Mouse (Mus musculus): ENCODE data around the gene Rasgrp4. TPM values are rescaled to one million over a fixed set of nuclear protein-coding genes. Genes with fewer than 3 reads are reported as not detected.
A peak's percentile ranks its signal among the peaks of the same experiment; 100 is the strongest.

Rasgrp4 gene
- polyA plus RNA-seq, 1 experiment from 2014 or later: 0.71 TPM

DNA sequence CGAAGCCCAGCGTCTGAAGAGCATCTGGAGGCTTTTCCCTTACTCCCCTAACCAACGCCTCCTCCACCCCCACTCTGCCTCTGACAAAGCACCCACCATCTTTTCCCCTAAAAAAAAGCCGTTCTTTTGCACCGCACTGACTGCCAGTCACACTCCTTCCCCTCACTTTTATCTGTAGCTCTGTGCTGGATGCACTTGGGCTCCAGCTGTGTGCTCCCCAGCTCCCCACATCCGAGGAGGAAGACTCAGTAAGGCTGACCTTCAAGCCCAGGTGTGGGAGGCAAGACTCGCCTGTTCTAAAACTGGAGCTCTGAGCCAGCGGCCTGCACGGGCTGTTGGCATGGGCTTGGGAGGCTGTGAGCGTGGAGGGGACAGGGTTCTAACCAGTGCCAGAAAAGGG lies 16.8 kb downstream of the Rasgrp4 start:
- ATAC-seq (ENCODE audit: low FRiP score, low read depth): no peak
- WGBS: 69% methylated on average over 10 of the region's 10 CpGs
- H3K9ac ChIP-seq (replicated peaks): no peak overlapping the region
- H3K27ac ChIP-seq (replicated peaks): no peak overlapping the region
- H3K4me3 ChIP-seq: no peak overlapping the region
- no peak overlapping the region for H3K4me2 ChIP-seq (replicated peaks)
- H3K27me3 ChIP-seq: no peaks in the 10 kb centered on the region; the same call in 1 of the 2 replicates
- H3K4me1 ChIP-seq: peaks cover 5% of the 10 kb centered on the region; the same call in 1 of the 2 replicates
- no peaks in the 10 kb centered on the region for H3K9me3 ChIP-seq
- no peaks in the 10 kb centered on the region for H3K36me3 ChIP-seq

DNA sequence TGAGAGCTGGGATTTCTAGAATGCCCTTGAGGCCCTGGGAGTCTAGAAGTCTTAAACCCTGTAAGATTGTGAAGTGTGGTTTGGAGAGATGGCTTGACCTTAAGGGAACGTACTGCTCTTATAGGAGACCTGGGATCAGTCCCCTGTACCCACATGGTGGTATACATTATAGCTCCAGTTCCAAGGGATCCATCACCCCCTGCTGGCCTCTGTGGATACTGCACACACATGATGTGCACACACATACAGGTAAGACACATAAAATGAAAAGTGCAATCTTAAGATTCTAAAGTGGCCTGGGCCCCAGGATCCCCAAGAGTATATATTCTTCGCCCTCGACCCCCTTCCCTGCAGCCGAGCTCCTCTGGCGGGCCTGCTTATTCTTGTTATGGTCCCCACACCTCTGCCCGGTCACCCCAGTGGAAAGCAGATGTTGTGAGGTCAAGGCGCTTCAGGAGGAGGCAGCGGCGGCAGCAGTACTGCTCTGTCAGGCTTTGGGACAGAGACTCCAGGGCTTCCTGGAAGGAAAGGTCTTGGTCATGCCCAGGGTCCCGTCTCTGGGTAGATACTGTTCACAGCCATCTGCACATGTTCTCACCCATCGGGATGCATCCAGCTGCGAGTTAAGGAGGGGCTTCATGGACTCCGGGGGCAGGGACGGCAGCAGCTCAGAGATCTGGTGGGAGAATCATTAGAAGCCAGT lies 19.5 kb downstream of the Rasgrp4 start:
- Histone ChIP-seq H3K9me3 (no peaks in the 10 kb centered on the region), H3K9ac (replicated peaks) (no peak overlapping the region), H3K36me3 (no peaks in the 10 kb centered on the region), H3K27ac (replicated peaks) (no peak overlapping the region), H3K4me2 (replicated peaks) (no peak overlapping the region), H3K4me3 (no peak overlapping the region), H3K4me1 (peaks cover 9% of the 10 kb centered on the region; the same call in 1 of the 2 replicates), H3K27me3 (peaks cover 16% of the 10 kb centered on the region)
- 94% methylated on average over 14 of the region's 14 CpGs for WGBS
- ATAC-seq (ENCODE audit: low FRiP score, low read depth): no peak

GRCm38 (mm10) chr7:29155196-29155837 lies 20.7 kb downstream of the Rasgrp4 start:
- WGBS: 6% methylated on average over 37 of the region's 37 CpGs
- Histone ChIP-seq H3K36me3 (no peaks in the 10 kb centered on the region), H3K4me2 (replicated peaks) (peak overlapping the region; percentile 91), H3K9me3 (no peaks in the 10 kb centered on the region), H3K4me3 (peak overlapping the region; percentile 79), H3K4me1 (peaks cover 9% of the 10 kb centered on the region; the same call in 1 of the 2 replicates), H3K9ac (replicated peaks) (peak overlapping the region; percentile 79), H3K27ac (replicated peaks) (peak overlapping the region; percentile 92), H3K27me3 (peaks cover 26% of the 10 kb centered on the region)
- ATAC-seq (ENCODE audit: low FRiP score, low read depth): peak; percentile 89

DNA sequence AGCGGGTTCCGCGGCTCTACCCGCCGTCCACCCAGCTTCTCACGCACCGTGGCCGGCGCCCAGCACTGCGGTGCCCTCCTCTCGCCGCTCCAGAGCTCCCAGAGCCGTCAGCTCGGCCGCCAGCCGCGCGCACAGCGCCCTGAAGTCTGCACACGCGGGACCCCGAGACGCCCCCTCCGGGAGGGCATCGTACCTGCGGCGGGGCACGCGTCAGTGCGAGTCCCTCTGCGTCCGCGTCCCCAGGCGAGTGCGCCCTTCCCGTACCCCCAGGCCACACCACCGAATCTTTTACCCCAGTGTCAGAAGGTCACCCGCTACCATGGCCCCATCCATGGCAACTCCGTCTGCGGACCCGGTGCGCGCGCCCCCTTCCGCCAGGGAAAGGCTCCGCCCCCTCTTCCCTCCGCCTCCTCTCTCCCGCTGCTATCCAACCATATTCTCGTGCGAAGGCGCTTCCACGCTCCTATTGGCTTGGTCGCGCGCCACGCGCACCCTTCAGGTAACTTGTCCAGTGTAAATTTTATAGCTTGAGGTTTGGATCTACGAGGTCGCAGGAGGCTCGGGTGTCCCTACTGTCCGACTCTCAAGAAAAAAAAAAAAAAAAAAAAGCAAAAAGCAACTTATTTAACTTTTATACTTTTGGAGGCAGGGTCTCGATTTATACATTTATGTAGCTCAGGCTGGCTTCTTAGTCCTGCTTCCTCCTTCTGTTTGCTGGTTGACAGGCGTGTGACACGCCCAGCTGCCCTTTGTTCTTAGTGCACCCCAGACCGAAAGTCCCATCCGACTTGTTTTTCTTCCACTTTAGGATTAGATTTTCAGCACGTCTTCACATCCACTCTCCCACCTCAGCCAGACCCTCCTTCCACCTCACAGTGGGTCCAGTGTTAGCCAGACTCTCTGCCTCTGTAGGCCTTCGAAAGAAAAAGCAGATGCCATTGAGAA lies 21.5 kb downstream of the Rasgrp4 start, which contains the start of gene Fam98c:
TSS of gene Fam98c (minus strand) at position 397 of the 945 bp plus-strand sequence.
- peaks cover 30% of the 10 kb centered on the region for H3K27me3 ChIP-seq
- peak; percentile 80 for ATAC-seq (ENCODE audit: low FRiP score, low read depth)
- peak within 1 kb of the TSS; percentile 91 for H3K4me2 ChIP-seq (replicated peaks)
- peak within 1 kb of the TSS; percentile 79 for H3K9ac ChIP-seq (replicated peaks)
- H3K27ac ChIP-seq (replicated peaks): peak within 1 kb of the TSS; percentile 92
- WGBS: 4% methylated on average over 68 of the region's 68 CpGs
- H3K4me3 ChIP-seq: peak within 1 kb of the TSS; percentile 79
- H3K4me1 ChIP-seq: peaks cover 9% of the 10 kb centered on the region; the same call in 1 of the 2 replicates
- H3K9me3 ChIP-seq: no peaks in the 10 kb centered on the region
- H3K36me3 ChIP-seq: 0 out of 2 replicates have a peak, but pooled peaks cover under 1% of the 10 kb centered on the region

GRCm38 (mm10) chr7:29158264-29158663 lies 23.6 kb downstream of the Rasgrp4 start:
- 2% methylated on average over 5 of the region's 5 CpGs for WGBS
- ATAC-seq (ENCODE audit: low FRiP score, low read depth): no peak
- Histone ChIP-seq H3K27ac (replicated peaks) (no peak overlapping the region), H3K36me3 (peaks cover 12% of the 10 kb centered on the region), H3K4me2 (replicated peaks) (no peak overlapping the region), H3K9me3 (no peaks in the 10 kb centered on the region), H3K4me3 (no peak overlapping the region), H3K4me1 (peaks cover 13% of the 10 kb centered on the region; the same call in 1 of the 2 replicates), H3K27me3 (peaks cover 37% of the 10 kb centered on the region), H3K9ac (replicated peaks) (no peak overlapping the region)

DNA sequence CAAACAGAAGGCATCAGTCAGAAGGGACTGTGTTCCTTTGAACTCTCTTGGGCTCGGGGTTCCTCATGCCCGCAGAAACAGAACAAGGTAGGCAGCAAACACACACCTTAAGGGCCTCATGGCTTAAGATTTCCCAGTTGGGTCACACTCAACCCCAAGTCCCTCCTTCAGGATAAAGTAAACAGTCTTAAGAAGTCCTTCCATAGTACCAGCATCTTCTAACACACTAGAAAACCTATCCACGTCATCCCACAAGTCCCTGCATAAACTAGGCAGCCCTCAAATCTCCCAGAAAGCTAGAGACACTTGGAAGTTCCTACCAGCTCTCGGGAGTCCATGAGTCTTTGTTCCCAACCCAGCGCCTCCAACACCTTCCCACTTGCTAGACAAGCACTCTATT lies 27.6 kb downstream of the Rasgrp4 start:
- ATAC-seq (ENCODE audit: low FRiP score, low read depth): no peak
- no peak overlapping the region for H3K27ac ChIP-seq (replicated peaks)
- H3K9ac ChIP-seq (replicated peaks): no peak overlapping the region
- H3K36me3 ChIP-seq: peaks cover 12% of the 10 kb centered on the region
- no peak overlapping the region for H3K4me3 ChIP-seq
- 0 out of 2 replicates have a peak, but pooled peaks cover 9% of the 10 kb centered on the region for H3K4me1 ChIP-seq
- peaks cover 45% of the 10 kb centered on the region for H3K27me3 ChIP-seq
- H3K4me2 ChIP-seq (replicated peaks): no peak overlapping the region
- WGBS: 86% methylated on average over 5 of the region's 5 CpGs
- H3K9me3 ChIP-seq: no peaks in the 10 kb centered on the region

DNA sequence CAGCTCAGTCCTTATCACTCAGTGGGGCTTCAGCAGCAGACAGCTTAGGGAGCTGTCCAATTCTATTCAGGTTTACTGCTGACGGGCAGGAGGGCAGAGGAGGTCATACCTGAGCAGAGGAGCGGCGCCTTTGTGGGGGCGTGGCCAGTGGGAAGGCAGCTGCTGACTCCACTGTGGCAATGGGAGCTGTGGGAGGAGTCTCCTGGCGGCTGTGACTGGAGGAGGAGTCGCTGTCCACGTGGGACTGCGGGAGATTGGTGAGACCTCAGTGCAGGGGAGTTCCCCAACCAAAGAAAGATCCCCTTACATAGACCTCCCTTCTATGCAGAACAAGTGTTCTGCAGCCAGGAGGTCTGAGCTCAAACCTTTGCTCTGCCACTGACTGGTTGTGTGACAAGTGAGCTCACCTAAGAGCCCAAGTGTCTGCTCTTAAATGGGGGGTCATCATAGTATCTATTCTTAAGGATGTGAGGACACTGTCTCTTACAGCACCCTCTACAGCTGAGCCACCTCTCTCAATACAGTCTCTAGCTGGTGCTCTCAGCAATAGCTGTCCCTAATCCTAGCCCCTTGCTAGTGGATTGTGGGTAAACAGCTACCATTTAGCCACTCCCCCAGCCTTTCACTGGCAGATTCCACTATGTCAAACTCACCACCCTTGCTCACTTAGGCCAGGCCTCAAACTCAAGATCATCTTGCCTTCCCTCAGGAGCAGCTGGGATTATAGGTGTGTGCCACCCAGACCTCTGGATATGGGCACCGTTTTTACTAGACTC lies 28.3 kb downstream of the Rasgrp4 start:
- peaks cover 12% of the 10 kb centered on the region for H3K36me3 ChIP-seq
- WGBS: 18% methylated on average over 9 of the region's 9 CpGs

DNA sequence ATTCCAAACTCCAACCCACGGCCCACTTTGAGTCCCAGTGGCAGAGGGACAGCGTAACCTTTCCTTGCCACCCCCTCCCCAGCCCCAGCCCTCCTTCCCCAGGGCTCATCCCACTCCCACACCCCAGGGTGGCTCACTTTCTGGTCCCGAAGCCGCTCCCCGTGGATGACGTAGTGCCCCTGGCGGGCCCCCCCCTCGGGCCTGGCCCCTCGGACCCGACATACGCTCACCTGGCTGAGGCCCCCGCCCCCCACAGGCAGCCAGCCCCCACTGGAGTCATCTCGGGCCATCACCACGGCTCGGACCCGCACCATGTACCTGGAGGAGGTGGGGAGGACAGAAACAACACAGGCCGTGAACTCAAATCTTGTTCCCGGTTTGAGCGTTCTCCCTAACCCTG lies 33.0 kb downstream of the Rasgrp4 start:
- peak overlapping the region; percentile 77 for H3K4me2 ChIP-seq (replicated peaks)
- no peaks in the 10 kb centered on the region for H3K9me3 ChIP-seq
- H3K27me3 ChIP-seq: peaks cover 47% of the 10 kb centered on the region
- 7% methylated on average over 19 of the region's 19 CpGs for WGBS
- H3K4me1 ChIP-seq: peaks cover 48% of the 10 kb centered on the region
- peak overlapping the region; percentile 38; the same call in 1 of the 2 replicates for H3K9ac ChIP-seq (replicated peaks)
- H3K36me3 ChIP-seq: peaks cover 1% of the 10 kb centered on the region; the same call in 1 of the 2 replicates
- ATAC-seq (ENCODE audit: low FRiP score, low read depth): no peak
- H3K4me3 ChIP-seq: peak overlapping the region; percentile 72
- no peak overlapping the region for H3K27ac ChIP-seq (replicated peaks)

More for the DNA sequence above, 28.3 kb downstream of the Rasgrp4 start:
- no peak overlapping the region for H3K27ac ChIP-seq (replicated peaks)
- no peak overlapping the region for H3K4me2 ChIP-seq (replicated peaks)
- H3K9me3 ChIP-seq: no peaks in the 10 kb centered on the region
- no peak for ATAC-seq (ENCODE audit: low FRiP score, low read depth)
- peaks cover 47% of the 10 kb centered on the region for H3K27me3 ChIP-seq
- peaks cover 13% of the 10 kb centered on the region for H3K4me1 ChIP-seq
- no peak overlapping the region for H3K4me3 ChIP-seq
- H3K9ac ChIP-seq (replicated peaks): no peak overlapping the region

DNA sequence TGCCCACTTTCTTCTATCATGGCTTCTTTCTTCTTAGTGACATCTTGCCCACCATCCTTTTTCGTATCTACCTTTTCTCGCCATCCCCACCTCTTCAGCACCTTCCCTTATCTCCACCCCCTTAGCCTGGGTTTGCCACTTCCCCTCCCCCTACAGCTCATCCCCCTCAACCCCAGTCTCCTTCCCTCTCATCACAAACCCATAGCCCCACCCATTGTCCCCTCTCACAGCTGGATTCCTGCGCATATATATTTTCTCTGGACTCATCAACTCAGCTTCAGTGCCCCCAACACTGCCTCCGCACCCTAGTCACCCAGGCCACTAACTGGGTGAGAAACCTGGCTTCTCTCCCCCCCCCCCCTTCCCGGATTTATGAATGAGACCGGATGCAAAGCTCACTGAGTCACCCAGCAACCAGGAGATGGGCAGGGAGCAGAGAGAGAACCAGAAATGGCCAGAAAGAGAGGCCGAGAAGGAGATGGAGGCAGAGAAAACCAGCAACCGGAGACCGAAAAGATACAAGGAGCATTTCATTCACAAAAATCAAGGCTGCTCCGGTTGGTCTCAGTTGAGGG lies 33.6 kb downstream of the Rasgrp4 start:
- ATAC-seq (ENCODE audit: low FRiP score, low read depth): no peak
- Histone ChIP-seq H3K27me3 (peaks cover 53% of the 10 kb centered on the region), H3K9me3 (no peaks in the 10 kb centered on the region), H3K27ac (replicated peaks) (peak overlapping the region; percentile 83), H3K9ac (replicated peaks) (peak overlapping the region; percentile 75), H3K4me3 (peak overlapping the region; percentile 72), H3K4me1 (peaks cover 50% of the 10 kb centered on the region), H3K4me2 (replicated peaks) (peak overlapping the region; percentile 77), H3K36me3 (no peaks in the 10 kb centered on the region)
- WGBS: 2% methylated on average over 10 of the region's 10 CpGs

GRCm38 (mm10) chr7:29168791-29169230 lies 34.2 kb downstream of the Rasgrp4 start:
- Histone ChIP-seq H3K27me3 (peaks cover 59% of the 10 kb centered on the region), H3K4me2 (replicated peaks) (peak overlapping the region; percentile 77), H3K9me3 (no peaks in the 10 kb centered on the region), H3K4me3 (peak overlapping the region; percentile 72), H3K9ac (replicated peaks) (peak overlapping the region; percentile 75), H3K36me3 (peaks cover 6% of the 10 kb centered on the region), H3K27ac (replicated peaks) (peak overlapping the region; percentile 83), H3K4me1 (peaks cover 50% of the 10 kb centered on the region)
- under 1% methylated on average over 14 of the region's 14 CpGs for WGBS
- ATAC-seq (ENCODE audit: low FRiP score, low read depth): peak; percentile 11; the same call in 1 of the 2 replicates
